Mouse (Mus musculus) limb, embryonic 12.5 days (tissue): ENCODE results near the gene Ccdc40. TPM values are rescaled to one million over a fixed set of nuclear protein-coding genes. Genes with fewer than 3 reads are reported as not detected.

Experiments used
- ATAC-seq: fragments of 200-750 bp; cut with Nextera tagmentation; 2 replicates; pipeline ENCODE4 v1.8.0; 2017; ENCODE audit warnings: low read depth, moderate TSS enrichment; ENCODE audit not compliant: insufficient number of reproducible peaks, insufficient read depth, low FRiP score, low TSS enrichment
- H3K27ac ChIP-seq: fragments of 300-500 bp; sonication (generic); 2 replicates; pipeline ENCODE4 v1.5.1; 2016; ENCODE audit warnings: mild to moderate bottlenecking, moderate library complexity
- H3K27me3 ChIP-seq: fragments of 300-500 bp; sonication (generic); 2 replicates; pipeline ENCODE4 v1.6.1; 2016; ENCODE audit warnings: mild to moderate bottlenecking, moderate library complexity
- H3K36me3 ChIP-seq: fragments of 300-500 bp; sonication (generic); 2 replicates; pipeline ENCODE4 v1.6.1; 2016; ENCODE audit warnings: mild to moderate bottlenecking, moderate library complexity
- H3K4me1 ChIP-seq: fragments of 300-500 bp; sonication (generic); replicated peaks from 2 replicates; pipeline ENCODE4 v1.6.1; 2016
- H3K4me2 ChIP-seq: fragments of 300-500 bp; sonication (generic); 2 replicates; pipeline ENCODE4 v1.6.1; 2016; ENCODE audit warnings: mild to moderate bottlenecking, moderate library complexity
- H3K4me3 ChIP-seq: fragments of 300-500 bp; sonication (generic); replicated peaks from 2 replicates; pipeline ENCODE4 v1.5.1; 2016; ENCODE audit warnings: mild to moderate bottlenecking
- H3K9ac ChIP-seq: fragments of 300-500 bp; sonication (generic); replicated peaks from 2 replicates; pipeline ENCODE4 v1.6.1; 2016; ENCODE audit warnings: mild to moderate bottlenecking, moderate library complexity
- H3K9me3 ChIP-seq: fragments of 300-500 bp; sonication (generic); 2 replicates; pipeline ENCODE4 v1.6.1; 2016; ENCODE audit warnings: mild to moderate bottlenecking, moderate library complexity
- WGBS: fragments of 180-500 bp; shearing (Covaris S2); methylation state at CpG from one replicate; pipeline ENCODE4 v1.1.7; 2016; 5-methylcytosine and 5-hydroxymethylcytosine counted together
- polyA plus RNA-seq: library from polyadenylated mRNA; unstranded; fragments of >200 nt; fragmentation: Nextera tagmentation; extraction: Ambion mirVana; gene quantifications from 2 replicates; pipeline ENCODE4 v1.2.1, GENCODE M21; 2016

The Ccdc40 gene
- polyA plus RNA-seq, 1 experiment from 2014 or later: 8.8 TPM

DNA sequence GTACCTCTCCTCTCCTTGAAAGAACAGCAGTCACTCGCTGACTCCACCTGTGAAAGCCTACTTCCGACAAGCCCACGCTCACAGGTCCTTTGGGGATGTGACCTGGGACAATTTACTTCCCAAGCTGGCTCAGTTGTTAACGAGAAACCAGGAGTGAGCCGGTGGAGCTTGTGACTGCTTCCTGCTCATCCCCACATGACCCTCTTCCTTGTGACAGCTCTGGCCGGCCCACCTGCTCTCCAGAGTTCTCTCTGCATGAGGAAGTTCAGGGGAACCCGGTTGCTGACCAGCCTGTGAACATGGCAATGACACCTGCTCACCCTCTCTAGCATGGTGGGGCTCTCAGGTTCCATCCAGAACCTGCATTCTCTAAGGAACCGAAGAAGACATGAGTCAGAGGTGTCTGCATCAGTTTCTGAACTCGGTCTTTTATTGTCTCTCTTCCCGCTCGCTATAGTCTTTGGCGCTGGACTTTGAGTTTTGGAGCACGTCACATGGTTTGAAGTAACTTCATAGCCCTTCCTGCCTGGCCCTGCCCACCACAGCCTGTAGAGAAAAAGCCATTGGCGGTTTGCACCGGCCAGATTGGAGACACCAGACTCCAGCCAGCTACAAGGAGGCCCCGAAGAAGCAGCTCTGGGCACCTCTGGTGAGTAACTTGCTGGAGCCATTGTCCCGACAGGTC, 86.0 kb downstream of the Ccdc40 start:
- H3K27me3 ChIP-seq: peaks cover 26% of the 10 kb centered on the region
- 71% methylated on average over 17 of the region's 17 CpGs for WGBS
- no peak overlapping the region for H3K27ac ChIP-seq
- H3K9ac ChIP-seq: no peak overlapping the region
- no peaks in the 10 kb centered on the region; the same call in 1 of the 2 replicates for H3K4me1 ChIP-seq
- no peak for ATAC-seq
- H3K36me3 ChIP-seq: no peaks in the 10 kb centered on the region
- H3K9me3 ChIP-seq: no peaks in the 10 kb centered on the region
- H3K4me2 ChIP-seq: no peak overlapping the region
- H3K4me3 ChIP-seq: no peak overlapping the region

Other genes with a start within 250 kb of the Ccdc40 start
- not detected in 2 replicates for gene Enpp7, start 240.4 kb upstream of the Ccdc40 start, polyA plus RNA-seq
- gene Cbx2, start 205.6 kb upstream of the Ccdc40 start, polyA plus RNA-seq: 121 and 122 TPM in 2 replicates
- gene Cbx8, start 187.6 kb upstream of the Ccdc40 start, polyA plus RNA-seq: 11.8 and 13.0 TPM in 2 replicates
- 9.8 and 12.5 TPM in 2 replicates for gene Cbx4, start 142.4 kb upstream of the Ccdc40 start, polyA plus RNA-seq
- gene Tbc1d16, start 73 bp upstream of the Ccdc40 start, polyA plus RNA-seq: 17.4 and 22.2 TPM in 2 replicates
- gene Gaa, start 39.3 kb downstream of the Ccdc40 start, polyA plus RNA-seq: 39.4 and 43.4 TPM in 2 replicates
- gene Eif4a3, start 71.5 kb downstream of the Ccdc40 start, polyA plus RNA-seq: 390 and 396 TPM in 2 replicates
- 0.27 and 0.56 TPM in 2 replicates for gene Card14, start 79.2 kb downstream of the Ccdc40 start, polyA plus RNA-seq
- 5.5 and 6.1 TPM in 2 replicates for gene Sgsh, start 127.0 kb downstream of the Ccdc40 start, polyA plus RNA-seq
- gene Slc26a11, start 127.0 kb downstream of the Ccdc40 start, polyA plus RNA-seq: 12.2 and 12.4 TPM in 2 replicates
- 2.6 and 3.4 TPM in 2 replicates for gene Rnf213, start 164.5 kb downstream of the Ccdc40 start, polyA plus RNA-seq